Mouse (Mus musculus): ENCODE data around the gene Ntsr1. TPM values are rescaled to one million over a fixed set of nuclear protein-coding genes. Genes with fewer than 3 reads are reported as not detected.

The Ntsr1 gene
- polyA plus RNA-seq, 1 experiment from 2014 or later, result 13.4 TPM

GRCm38 (mm10) chr2:180521437-180522221 lies 21.9 kb downstream of the Ntsr1 start:
- no peak overlapping the region for H3K4me2 ChIP-seq (ENCODE audit: low read length)
- H3K9me3 ChIP-seq (ENCODE audit: control insufficient read depth, low read length), result no peaks in the 10 kb centered on the region
- 47% methylated on average over 5 of the region's 5 CpGs for WGBS
- H3K27ac ChIP-seq (ENCODE audit: low read length), result no peak overlapping the region
- peak; percentile 65 for ATAC-seq
- no peak overlapping the region for H3K4me3 ChIP-seq (replicated peaks; ENCODE audit: low read length)
- H3K4me1 ChIP-seq (replicated peaks; ENCODE audit: control insufficient read depth, insufficient read depth, low read length), result peaks cover 6% of the 10 kb centered on the region; the same call in 1 of the 2 replicates
- H3K9ac ChIP-seq (replicated peaks; ENCODE audit: low read depth, low read length), result no peak overlapping the region
- H3K27me3 ChIP-seq (replicated peaks; ENCODE audit: control insufficient read depth, insufficient read depth, low read length), result no peaks in the 10 kb centered on the region; the same call in 1 of the 2 replicates
- no peaks in the 10 kb centered on the region for H3K36me3 ChIP-seq (ENCODE audit: control insufficient read depth, insufficient read depth)

GRCm38 (mm10) chr2:180522825-180523224 lies 23.0 kb downstream of the Ntsr1 start:
- ATAC-seq, result no peak
- WGBS, result 78% methylated on average over 4 of the region's 4 CpGs
- Histone ChIP-seq H3K27ac (ENCODE audit: low read length) (no peak overlapping the region), H3K27me3 (replicated peaks; ENCODE audit: control insufficient read depth, insufficient read depth, low read length) (no peaks in the 10 kb centered on the region; the same call in 1 of the 2 replicates), H3K4me2 (ENCODE audit: low read length) (no peak overlapping the region), H3K9me3 (ENCODE audit: control insufficient read depth, low read length) (no peaks in the 10 kb centered on the region), H3K4me3 (replicated peaks; ENCODE audit: low read length) (no peak overlapping the region), H3K36me3 (ENCODE audit: control insufficient read depth, insufficient read depth) (no peaks in the 10 kb centered on the region), H3K9ac (replicated peaks; ENCODE audit: low read depth, low read length) (no peak overlapping the region), H3K4me1 (replicated peaks; ENCODE audit: control insufficient read depth, insufficient read depth, low read length) (peaks cover 6% of the 10 kb centered on the region; the same call in 1 of the 2 replicates)

GRCm38 (mm10) chr2:180527447-180527846 lies 27.7 kb downstream of the Ntsr1 start:
- no peak overlapping the region for H3K4me3 ChIP-seq (replicated peaks; ENCODE audit: low read length)
- no peaks in the 10 kb centered on the region for H3K36me3 ChIP-seq (ENCODE audit: control insufficient read depth, insufficient read depth)
- ATAC-seq, result no peak
- H3K27ac ChIP-seq (ENCODE audit: low read length), result no peak overlapping the region
- H3K27me3 ChIP-seq (replicated peaks; ENCODE audit: control insufficient read depth, insufficient read depth, low read length), result no peaks in the 10 kb centered on the region; the same call in 1 of the 2 replicates
- peaks cover 25% of the 10 kb centered on the region for H3K4me1 ChIP-seq (replicated peaks; ENCODE audit: control insufficient read depth, insufficient read depth, low read length)
- 69% methylated on average over 7 of the region's 7 CpGs for WGBS
- H3K9ac ChIP-seq (replicated peaks; ENCODE audit: low read depth, low read length), result no peak overlapping the region
- H3K4me2 ChIP-seq (ENCODE audit: low read length), result no peak overlapping the region
- H3K9me3 ChIP-seq (ENCODE audit: control insufficient read depth, low read length), result no peaks in the 10 kb centered on the region

DNA sequence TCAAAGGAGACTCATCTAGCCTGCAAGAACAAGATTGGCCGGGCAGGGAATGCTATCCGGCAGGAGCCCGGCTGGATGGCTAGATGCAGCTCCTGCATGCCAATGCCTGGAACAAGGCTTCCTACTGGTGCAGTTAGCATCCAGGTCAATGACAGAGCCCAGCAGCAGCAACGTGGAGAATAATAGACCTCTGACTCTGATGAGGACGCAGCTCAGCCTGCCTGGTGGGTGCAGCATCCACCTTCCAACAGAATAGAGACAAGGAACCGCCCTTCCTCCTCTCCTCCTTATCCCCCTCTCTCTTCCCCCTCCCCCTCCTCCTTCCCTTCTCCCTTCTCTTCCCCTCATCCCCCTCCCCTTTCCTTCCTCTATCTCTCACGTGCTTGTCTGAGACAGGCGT lies 28.1 kb downstream of the Ntsr1 start:
- no peaks in the 10 kb centered on the region for H3K9me3 ChIP-seq (ENCODE audit: control insufficient read depth, low read length)
- H3K36me3 ChIP-seq (ENCODE audit: control insufficient read depth, insufficient read depth), result no peaks in the 10 kb centered on the region
- no peak for ATAC-seq
- no peak overlapping the region for H3K9ac ChIP-seq (replicated peaks; ENCODE audit: low read depth, low read length)
- H3K27me3 ChIP-seq (replicated peaks; ENCODE audit: control insufficient read depth, insufficient read depth, low read length), result no peaks in the 10 kb centered on the region; the same call in 1 of the 2 replicates
- H3K4me3 ChIP-seq (replicated peaks; ENCODE audit: low read length), result no peak overlapping the region
- peaks cover 29% of the 10 kb centered on the region for H3K4me1 ChIP-seq (replicated peaks; ENCODE audit: control insufficient read depth, insufficient read depth, low read length)
- 22% methylated on average over 8 of the region's 8 CpGs for WGBS
- H3K27ac ChIP-seq (ENCODE audit: low read length), result no peak overlapping the region
- H3K4me2 ChIP-seq (ENCODE audit: low read length), result no peak overlapping the region

DNA sequence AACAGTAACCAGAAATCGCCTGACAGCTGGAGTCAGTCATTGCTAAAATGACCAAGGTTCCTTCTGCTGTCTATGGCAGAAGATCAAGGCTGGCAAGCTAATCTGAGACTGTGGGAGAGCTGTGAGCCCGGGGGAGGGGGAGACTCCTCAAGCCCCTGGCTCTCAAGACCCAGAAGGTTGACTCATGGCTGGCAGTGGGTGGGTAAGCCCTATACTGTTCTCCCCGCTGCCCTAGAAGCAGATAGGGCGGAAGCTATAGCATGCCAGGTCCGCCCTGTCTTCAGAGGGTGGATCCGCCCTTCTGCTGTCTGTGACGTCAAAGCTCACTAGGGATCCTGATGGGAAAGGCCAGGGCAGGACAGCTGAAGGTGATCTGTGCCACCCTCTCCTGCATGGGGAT lies 30.4 kb downstream of the Ntsr1 start:
- Histone ChIP-seq H3K4me1 (replicated peaks; ENCODE audit: control insufficient read depth, insufficient read depth, low read length) (peaks cover 34% of the 10 kb centered on the region), H3K4me3 (replicated peaks; ENCODE audit: low read length) (no peak overlapping the region), H3K9me3 (ENCODE audit: control insufficient read depth, low read length) (no peaks in the 10 kb centered on the region), H3K4me2 (ENCODE audit: low read length) (peak overlapping the region; percentile 8; the same call in 1 of the 2 replicates), H3K27me3 (replicated peaks; ENCODE audit: control insufficient read depth, insufficient read depth, low read length) (no peaks in the 10 kb centered on the region; the same call in 1 of the 2 replicates), H3K9ac (replicated peaks; ENCODE audit: low read depth, low read length) (no peak overlapping the region), H3K36me3 (ENCODE audit: control insufficient read depth, insufficient read depth) (no peaks in the 10 kb centered on the region), H3K27ac (ENCODE audit: low read length) (peak overlapping the region; percentile 19; the same call in 1 of the 2 replicates)
- 3% methylated on average over 7 of the region's 7 CpGs for WGBS
- ATAC-seq, result peak; percentile 34

GRCm38 (mm10) chr2:180530584-180530983 lies 30.8 kb downstream of the Ntsr1 start:
- WGBS, result 2% methylated on average over 2 of the region's 3 CpGs
- Histone ChIP-seq H3K36me3 (ENCODE audit: control insufficient read depth, insufficient read depth) (no peaks in the 10 kb centered on the region), H3K4me2 (ENCODE audit: low read length) (no peak overlapping the region), H3K4me3 (replicated peaks; ENCODE audit: low read length) (no peak overlapping the region), H3K9me3 (ENCODE audit: control insufficient read depth, low read length) (no peaks in the 10 kb centered on the region), H3K27ac (ENCODE audit: low read length) (no peak overlapping the region), H3K27me3 (replicated peaks; ENCODE audit: control insufficient read depth, insufficient read depth, low read length) (no peaks in the 10 kb centered on the region; the same call in 1 of the 2 replicates), H3K4me1 (replicated peaks; ENCODE audit: control insufficient read depth, insufficient read depth, low read length) (peaks cover 34% of the 10 kb centered on the region), H3K9ac (replicated peaks; ENCODE audit: low read depth, low read length) (no peak overlapping the region)
- peak; percentile 68 for ATAC-seq

DNA sequence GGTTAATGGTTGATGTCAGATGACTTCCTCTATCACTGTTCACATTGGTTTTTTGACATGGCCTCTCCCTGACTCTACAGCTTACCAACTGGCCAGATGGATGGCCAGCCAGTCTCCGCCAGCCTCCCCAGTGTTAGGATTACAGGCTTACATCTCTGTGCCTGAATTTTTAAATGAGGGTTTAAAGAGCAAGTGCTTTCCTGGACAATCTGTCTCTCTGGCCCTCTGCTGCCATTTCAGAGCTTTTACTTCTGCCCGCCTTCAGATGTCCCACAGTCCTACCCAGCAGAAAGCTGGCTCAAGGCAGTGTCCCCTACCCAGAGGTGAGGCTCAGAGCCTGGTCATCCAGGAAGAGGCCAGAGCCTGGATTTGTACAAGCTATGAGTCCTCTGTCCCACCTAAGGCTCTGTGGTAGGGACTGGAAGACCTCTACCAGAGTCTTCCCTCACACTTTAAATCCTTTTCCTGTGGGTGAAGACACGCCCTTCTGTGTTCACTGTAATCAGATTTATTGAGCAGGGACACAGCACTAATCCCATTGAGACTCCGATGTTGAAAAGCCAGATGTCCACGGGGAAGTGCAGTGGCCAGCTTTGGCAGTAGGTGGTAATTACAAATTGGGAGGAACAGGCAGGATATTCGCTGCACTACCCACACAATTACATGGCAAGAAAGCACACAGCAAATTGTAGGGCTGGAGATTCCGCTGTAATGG lies 32.1 kb downstream of the Ntsr1 start:
- H3K9me3 ChIP-seq (ENCODE audit: control insufficient read depth, low read length), result no peaks in the 10 kb centered on the region
- peak overlapping the region; percentile 43; the same call in 1 of the 2 replicates for H3K27ac ChIP-seq (ENCODE audit: low read length)
- peaks cover 34% of the 10 kb centered on the region for H3K4me1 ChIP-seq (replicated peaks; ENCODE audit: control insufficient read depth, insufficient read depth, low read length)
- H3K4me3 ChIP-seq (replicated peaks; ENCODE audit: low read length), result no peak overlapping the region
- 36% methylated on average over 7 of the region's 7 CpGs for WGBS
- no peaks in the 10 kb centered on the region for H3K27me3 ChIP-seq (replicated peaks; ENCODE audit: control insufficient read depth, insufficient read depth, low read length)
- no peak overlapping the region for H3K9ac ChIP-seq (replicated peaks; ENCODE audit: low read depth, low read length)
- H3K4me2 ChIP-seq (ENCODE audit: low read length), result no peak overlapping the region
- no peak for ATAC-seq
- H3K36me3 ChIP-seq (ENCODE audit: control insufficient read depth, insufficient read depth), result no peaks in the 10 kb centered on the region

GRCm38 (mm10) chr2:180532386-180532995 lies 32.7 kb downstream of the Ntsr1 start:
- Histone ChIP-seq H3K9me3 (ENCODE audit: control insufficient read depth, low read length) (no peaks in the 10 kb centered on the region), H3K36me3 (ENCODE audit: control insufficient read depth, insufficient read depth) (no peaks in the 10 kb centered on the region), H3K27ac (ENCODE audit: low read length) (peak overlapping the region; percentile 43; the same call in 1 of the 2 replicates), H3K27me3 (replicated peaks; ENCODE audit: control insufficient read depth, insufficient read depth, low read length) (no peaks in the 10 kb centered on the region), H3K4me2 (ENCODE audit: low read length) (no peak overlapping the region), H3K4me1 (replicated peaks; ENCODE audit: control insufficient read depth, insufficient read depth, low read length) (peaks cover 34% of the 10 kb centered on the region), H3K9ac (replicated peaks; ENCODE audit: low read depth, low read length) (no peak overlapping the region), H3K4me3 (replicated peaks; ENCODE audit: low read length) (no peak overlapping the region)
- 10% methylated on average over 6 of the region's 6 CpGs for WGBS
- ATAC-seq, result no peak

GRCm38 (mm10) chr2:180533237-180533636 lies 33.5 kb downstream of the Ntsr1 start:
- WGBS, result 84% methylated on average over 4 of the region's 4 CpGs
- ATAC-seq, result no peak
- no peaks in the 10 kb centered on the region for H3K27me3 ChIP-seq (replicated peaks; ENCODE audit: control insufficient read depth, insufficient read depth, low read length)

More at GRCm38 (mm10) chr2:180533237-180533636, 33.5 kb downstream of the Ntsr1 start:
- Histone ChIP-seq H3K27ac (ENCODE audit: low read length) (no peak overlapping the region), H3K9me3 (ENCODE audit: control insufficient read depth, low read length) (no peaks in the 10 kb centered on the region), H3K9ac (replicated peaks; ENCODE audit: low read depth, low read length) (no peak overlapping the region), H3K36me3 (ENCODE audit: control insufficient read depth, insufficient read depth) (no peaks in the 10 kb centered on the region), H3K4me1 (replicated peaks; ENCODE audit: control insufficient read depth, insufficient read depth, low read length) (peaks cover 32% of the 10 kb centered on the region), H3K4me3 (replicated peaks; ENCODE audit: low read length) (no peak overlapping the region), H3K4me2 (ENCODE audit: low read length) (no peak overlapping the region)

Data from forebrain, embryonic 16.5 days (tissue).